Mouse (Mus musculus) heart, embryonic 12.5 days (tissue): ENCODE measurements around the gene Gys1. TPM values are rescaled to one million over a fixed set of nuclear protein-coding genes. Genes with fewer than 3 reads are reported as not detected.
A peak's percentile ranks its signal among the peaks of the same experiment; 100 is the strongest.
"Not testable (repeated sequence)": the region's sequence is repeated elsewhere in the genome, so short reads cannot be mapped to it uniquely, and the experiment has no call there.

Source experiments
- ATAC-seq: fragments of 200-750 bp; cut with Nextera tagmentation; 2 replicates; pipeline ENCODE4 v1.8.0; 2017; ENCODE audit warnings: moderate TSS enrichment, moderate library complexity; ENCODE audit not compliant: insufficient number of reproducible peaks, low FRiP score
- H3K27ac ChIP-seq: fragments of 300-500 bp; sonication (generic); 2 replicates; pipeline ENCODE4 v1.5.1; 2016; ENCODE audit warnings: mild to moderate bottlenecking, moderate library complexity; ENCODE audit not compliant: poor library complexity, severe bottlenecking
- H3K27me3 ChIP-seq: fragments of 300-500 bp; sonication (generic); replicated peaks from 2 replicates; pipeline ENCODE4 v1.6.1; 2016; ENCODE audit warnings: mild to moderate bottlenecking, moderate library complexity
- H3K36me3 ChIP-seq: fragments of 300-500 bp; sonication (generic); 2 replicates; pipeline ENCODE4 v1.6.1; 2016; ENCODE audit warnings: mild to moderate bottlenecking, moderate library complexity
- H3K4me1 ChIP-seq: fragments of 300-500 bp; sonication (generic); replicated peaks from 2 replicates; pipeline ENCODE4 v1.6.1; 2016; ENCODE audit warnings: mild to moderate bottlenecking
- H3K4me2 ChIP-seq: fragments of 300-500 bp; sonication (generic); 2 replicates; pipeline ENCODE4 v1.6.1; 2016; ENCODE audit warnings: mild to moderate bottlenecking, moderate library complexity
- H3K4me3 ChIP-seq: fragments of 300-500 bp; sonication (generic); 2 replicates; pipeline ENCODE4 v1.5.1; 2016; ENCODE audit warnings: mild to moderate bottlenecking
- H3K9ac ChIP-seq: fragments of 300-500 bp; sonication (generic); 2 replicates; pipeline ENCODE4 v1.6.1; 2016; ENCODE audit warnings: mild to moderate bottlenecking, moderate library complexity
- H3K9me3 ChIP-seq: fragments of 300-500 bp; sonication (generic); replicated peaks from 2 replicates; pipeline ENCODE4 v1.6.1; 2016; ENCODE audit warnings: mild to moderate bottlenecking, moderate library complexity
- WGBS: fragments of 180-500 bp; shearing (Covaris S2); methylation state at CpG from one replicate; pipeline ENCODE4 v1.1.7; 2016; 5-methylcytosine and 5-hydroxymethylcytosine counted together
- polyA plus RNA-seq: library from polyadenylated mRNA; unstranded; fragments of >200 nt; fragmentation: Nextera tagmentation; extraction: Ambion mirVana; gene quantifications from 2 replicates; pipeline ENCODE4 v1.2.1, GENCODE M21; 2016

The Gys1 gene
- polyA plus RNA-seq, 1 experiment from 2014 or later: 115 TPM

GRCm38 (mm10) chr7:45458748-45459563 lies 24.3 kb downstream of the Gys1 start:
- H3K4me2 ChIP-seq: peak overlapping the region; percentile 93
- peak overlapping the region; percentile 75 for H3K4me3 ChIP-seq
- peak overlapping the region; percentile 89 for H3K9ac ChIP-seq
- H3K9me3 ChIP-seq: no peaks in the 10 kb centered on the region
- peaks cover 47% of the 10 kb centered on the region for H3K4me1 ChIP-seq
- H3K27me3 ChIP-seq: no peaks in the 10 kb centered on the region
- H3K27ac ChIP-seq: peak overlapping the region; percentile 90
- peak; percentile 63 for ATAC-seq
- under 1% methylated on average over 42 of the region's 43 CpGs for WGBS
- H3K36me3 ChIP-seq: peaks cover 73% of the 10 kb centered on the region

GRCm38 (mm10) chr7:45459564-45460140 lies 25.0 kb downstream of the Gys1 start, which contains the start of gene Ftl1:
TSS of gene Ftl1 (minus strand) at chr7:45459884.
- H3K27me3 ChIP-seq, H3K9me3 ChIP-seq: not testable (repeated sequence)
- Histone ChIP-seq H3K27ac (peak within 1 kb of the TSS; percentile 90), H3K4me2 (peak within 1 kb of the TSS; percentile 93), H3K9ac (peak within 1 kb of the TSS; percentile 89), H3K4me3 (peak within 1 kb of the TSS; percentile 75), H3K36me3 (peaks cover 73% of the 10 kb centered on the region), H3K4me1 (peaks cover 47% of the 10 kb centered on the region)
- ATAC-seq: peak; percentile 94
- under 1% methylated on average over 31 of the region's 37 CpGs for WGBS

- peaks cover 51% of the 10 kb centered on the region for H3K4me1 ChIP-seq
- no peaks in the 10 kb centered on the region for H3K9me3 ChIP-seq
- H3K27me3 ChIP-seq: no peaks in the 10 kb centered on the region
- peaks cover 73% of the 10 kb centered on the region for H3K36me3 ChIP-seq
- H3K4me2 ChIP-seq: peak overlapping the region; percentile 72
- H3K4me3 ChIP-seq: peak overlapping the region; percentile 75
- no peak for ATAC-seq
- peak overlapping the region; percentile 64 for H3K9ac ChIP-seq
- H3K27ac ChIP-seq: peak overlapping the region; percentile 86
- WGBS: 71% methylated on average over 7 of the region's 7 CpGs
Observed at GRCm38 (mm10) chr7:45460377-45460776, 25.7 kb downstream of the Gys1 start.

GRCm38 (mm10) chr7:45460860-45461314 lies 26.2 kb downstream of the Gys1 start:
- Histone ChIP-seq H3K4me3 (peak overlapping the region; percentile 75), H3K36me3 (peaks cover 68% of the 10 kb centered on the region), H3K9me3 (no peaks in the 10 kb centered on the region), H3K4me1 (peaks cover 56% of the 10 kb centered on the region), H3K9ac (peak overlapping the region; percentile 64), H3K27me3 (no peaks in the 10 kb centered on the region), H3K27ac (peak overlapping the region; percentile 86), H3K4me2 (peak overlapping the region; percentile 72)
- WGBS: 8% methylated on average over 13 of the region's 13 CpGs
- peak; percentile 75 for ATAC-seq

- Histone ChIP-seq H3K27me3 (no peaks in the 10 kb centered on the region), H3K36me3 (peaks cover 64% of the 10 kb centered on the region), H3K9ac (peak overlapping the region; percentile 64; the same call in 1 of the 2 replicates), H3K4me2 (peak overlapping the region; percentile 72), H3K27ac (peak overlapping the region; percentile 86), H3K4me3 (peak overlapping the region; percentile 75), H3K4me1 (peaks cover 56% of the 10 kb centered on the region), H3K9me3 (no peaks in the 10 kb centered on the region)
- 58% methylated on average over 5 of the region's 5 CpGs for WGBS
- ATAC-seq: peak; percentile 5; the same call in 1 of the 2 replicates
Observed at GRCm38 (mm10) chr7:45461326-45461725, 26.7 kb downstream of the Gys1 start.

- Histone ChIP-seq H3K4me1 (peaks cover 52% of the 10 kb centered on the region), H3K4me2 (0 out of 2 replicates have a peak overlapping the region, but pooled peaks have one; percentile 72), H3K27ac (peak overlapping the region; percentile 86), H3K36me3 (peaks cover 60% of the 10 kb centered on the region), H3K9ac (no peak overlapping the region), H3K9me3 (no peaks in the 10 kb centered on the region), H3K4me3 (no peak overlapping the region), H3K27me3 (no peaks in the 10 kb centered on the region)
- WGBS: 88% methylated on average over 4 of the region's 4 CpGs
- no peak for ATAC-seq
Observed at GRCm38 (mm10) chr7:45461781-45462180, 27.1 kb downstream of the Gys1 start.

- H3K4me2 ChIP-seq: no peak overlapping the region
- H3K36me3 ChIP-seq: peaks cover 55% of the 10 kb centered on the region
- no peak for ATAC-seq
- H3K9me3 ChIP-seq: no peaks in the 10 kb centered on the region
- peaks cover 50% of the 10 kb centered on the region for H3K4me1 ChIP-seq
- no peak overlapping the region for H3K4me3 ChIP-seq
- no peak overlapping the region for H3K9ac ChIP-seq
- H3K27me3 ChIP-seq: no peaks in the 10 kb centered on the region
- WGBS: 88% methylated on average over 4 of the region's 4 CpGs
- no peak overlapping the region for H3K27ac ChIP-seq
Observed at GRCm38 (mm10) chr7:45462325-45462724, 27.7 kb downstream of the Gys1 start.

GRCm38 (mm10) chr7:45462868-45463267 lies 28.2 kb downstream of the Gys1 start:
- H3K9ac ChIP-seq, H3K9me3 ChIP-seq, H3K4me3 ChIP-seq, H3K27me3 ChIP-seq, H3K27ac ChIP-seq, H3K4me2 ChIP-seq, ATAC-seq: not testable (repeated sequence)
- peaks cover 46% of the 10 kb centered on the region for H3K4me1 ChIP-seq
- 79% methylated on average over 4 of the region's 4 CpGs for WGBS
- peaks cover 50% of the 10 kb centered on the region for H3K36me3 ChIP-seq

GRCm38 (mm10) chr7:45463987-45464778 lies 29.5 kb downstream of the Gys1 start:
- Histone ChIP-seq H3K36me3 (peaks cover 41% of the 10 kb centered on the region), H3K27me3 (no peaks in the 10 kb centered on the region), H3K4me1 (peaks cover 40% of the 10 kb centered on the region), H3K9me3 (no peaks in the 10 kb centered on the region), H3K27ac (no peak overlapping the region), H3K4me3 (no peak overlapping the region), H3K4me2 (no peak overlapping the region), H3K9ac (no peak overlapping the region)
- WGBS: 94% methylated on average over 7 of the region's 7 CpGs
- ATAC-seq: no peak

GRCm38 (mm10) chr7:45465112-45465511 lies 30.5 kb downstream of the Gys1 start:
- Histone ChIP-seq H3K4me1 (peaks cover 38% of the 10 kb centered on the region), H3K27ac (no peak overlapping the region), H3K9ac (no peak overlapping the region), H3K4me2 (peak overlapping the region; percentile 93), H3K9me3 (no peaks in the 10 kb centered on the region), H3K27me3 (no peaks in the 10 kb centered on the region), H3K36me3 (peaks cover 41% of the 10 kb centered on the region), H3K4me3 (no peak overlapping the region)
- no peak for ATAC-seq
- 94% methylated on average over 12 of the region's 12 CpGs for WGBS

GRCm38 (mm10) chr7:45465549-45465948 lies 30.9 kb downstream of the Gys1 start:
- 73% methylated on average over 9 of the region's 9 CpGs for WGBS
- no peak for ATAC-seq
- H3K4me1 ChIP-seq: peaks cover 34% of the 10 kb centered on the region
- peak overlapping the region; percentile 93 for H3K4me2 ChIP-seq
- H3K27me3 ChIP-seq: no peaks in the 10 kb centered on the region
- peak overlapping the region; percentile 94 for H3K9ac ChIP-seq
- peaks cover 41% of the 10 kb centered on the region for H3K36me3 ChIP-seq
- H3K9me3 ChIP-seq: no peaks in the 10 kb centered on the region
- no peak overlapping the region for H3K27ac ChIP-seq
- peak overlapping the region; percentile 94 for H3K4me3 ChIP-seq
